Mouse (Mus musculus): ENCODE data around the gene Clcc1. TPM values are rescaled to one million over a fixed set of nuclear protein-coding genes. Genes with fewer than 3 reads are reported as not detected.

Clcc1 gene
- total RNA-seq, 1 experiment from 2014 or later: 74.0 TPM

Other genes starting within 250 kb of the Clcc1 start
- gene Celsr2, start 238.4 kb upstream of the Clcc1 start, total RNA-seq (2017): 0.86 and 1.6 TPM in 2 replicates
- gene Sars, start 208.7 kb upstream of the Clcc1 start, total RNA-seq (2017): 148 and 192 TPM in 2 replicates
- not detected in 2 replicates for gene 1700013F07Rik, start 119.8 kb upstream of the Clcc1 start, total RNA-seq (2017)
- 0.12 TPM in 1 of 2 replicates, not detected in the other for gene 5330417C22Rik, start 117.4 kb upstream of the Clcc1 start, total RNA-seq (2017)
- 65.3 and 66.4 TPM in 2 replicates for gene Tmem167b, start 91.4 kb upstream of the Clcc1 start, total RNA-seq (2017)
- 46.6 and 46.7 TPM in 2 replicates for gene Taf13, start 82.2 kb upstream of the Clcc1 start, total RNA-seq (2017)
- gene Wdr47, start 62.6 kb upstream of the Clcc1 start, total RNA-seq (2017): 29.6 and 38.4 TPM in 2 replicates
- 1.6 and 1.7 TPM in 2 replicates for gene Gpsm2, start 68.4 kb downstream of the Clcc1 start, total RNA-seq (2017)
- gene Aknad1, start 85.7 kb downstream of the Clcc1 start, total RNA-seq (2017): not detected in 2 replicates
- gene Stxbp3, start 186.6 kb downstream of the Clcc1 start, total RNA-seq (2017): 108 and 112 TPM in 2 replicates
- gene Fndc7, start 236.1 kb downstream of the Clcc1 start, total RNA-seq (2017): 0.47 and 0.74 TPM in 2 replicates

Data from neutrophil, adult 5-6 weeks (primary cell).